Mouse (Mus musculus) thymus, adult 2 months (tissue): ENCODE data around the gene H2al1f.

ENCODE experiments used
- CTCF ChIP-seq: fragments of 200-500 bp; IDR thresholded peaks from 2 replicates; pipeline ENCODE4 v1.5.1; 2012; ENCODE audit warnings: mild to moderate bottlenecking, control low read depth, low read length, moderate library complexity, borderline replicate concordance; ENCODE audit not compliant: control insufficient read depth, poor library complexity, insufficient read depth; ENCODE audit errors: extremely low read depth
- POLR2A ChIP-seq: fragments of 200-500 bp; IDR thresholded peaks from 2 replicates; pipeline ENCODE4 v1.6.1; 2012; ENCODE audit warnings: mild to moderate bottlenecking, low read length, control low read depth, moderate library complexity; ENCODE audit not compliant: control insufficient read depth, poor library complexity, insufficient read depth; ENCODE audit errors: extremely low read depth

GRCm38 (mm10) chrX:11363890-11364289 is 48.9 kb downstream of the H2al1f start:
- TF ChIP-seq POLR2A (no peak), CTCF (no peak)
